Mouse (Mus musculus): ENCODE results near the gene Has1.

GRCm38 (mm10) chr17:17887774-17888248 is 32.8 kb upstream of the Has1 start, which contains the start of the genes Fpr2 and Fpr3:
- TF ChIP-seq POLR2A (IDR thresholded peaks at IDR 0.05; ENCODE audit: low read depth, low read length) (no peak), CTCF (conservative IDR thresholded peaks at IDR 0.05; ENCODE audit: insufficient read depth, insufficient read length, low read depth, low read length) (no peak)

All from kidney, adult 2 months (tissue).